Mouse (Mus musculus) liver, embryonic 11.5 days (tissue): ENCODE measurements around the gene Immp2l. TPM values are rescaled to one million over a fixed set of nuclear protein-coding genes. Genes with fewer than 3 reads are reported as not detected.

Source experiments
- ATAC-seq: fragments of 200-750 bp; cut with Nextera tagmentation; replicated peaks from 2 replicates; pipeline ENCODE4 v1.8.0; 2017; ENCODE audit warnings: moderate number of reproducible peaks, mild to moderate bottlenecking, moderate TSS enrichment, moderate library complexity; ENCODE audit not compliant: low FRiP score
- DNase-seq: peaks from one replicate; pipeline ENCODE4 v3.0.0-alpha.2; 2017; ENCODE audit warnings: low spot score
- H3K27ac ChIP-seq: fragments of 300-500 bp; sonication (generic); 2 replicates; pipeline ENCODE4 v1.5.1; 2014; ENCODE audit warnings: mild to moderate bottlenecking, low read depth, low read length, control low read depth
- H3K27me3 ChIP-seq: fragments of 300-500 bp; sonication (generic); replicated peaks from 2 replicates; pipeline ENCODE4 v1.6.1; 2014; ENCODE audit warnings: low read length, mixed read lengths; ENCODE audit not compliant: control insufficient read depth, insufficient read depth
- H3K36me3 ChIP-seq: fragments of 300-500 bp; sonication (generic); 2 replicates; pipeline ENCODE4 v1.6.1; 2014; ENCODE audit warnings: mild to moderate bottlenecking, low read length, moderate library complexity, mixed read lengths; ENCODE audit not compliant: control insufficient read depth, insufficient read depth
- H3K4me1 ChIP-seq: fragments of 300-500 bp; sonication (generic); replicated peaks from 2 replicates; pipeline ENCODE4 v1.6.1; 2014; ENCODE audit warnings: low read length, mixed read lengths; ENCODE audit not compliant: control insufficient read depth, insufficient read depth
- H3K4me2 ChIP-seq: fragments of 300-500 bp; sonication (generic); 2 replicates; pipeline ENCODE4 v1.6.1; 2014; ENCODE audit warnings: mild to moderate bottlenecking, control low read depth, moderate library complexity
- H3K4me3 ChIP-seq: fragments of 300-500 bp; sonication (generic); 2 replicates; pipeline ENCODE4 v1.5.1; 2014; ENCODE audit warnings: low read depth, low read length, control low read depth
- H3K9ac ChIP-seq: fragments of 300-500 bp; sonication (generic); 2 replicates; pipeline ENCODE4 v1.6.1; 2014; ENCODE audit warnings: low read depth, low read length, control low read depth
- H3K9me3 ChIP-seq: fragments of 300-500 bp; sonication (generic); 2 replicates; pipeline ENCODE4 v1.6.1; 2016; ENCODE audit warnings: low read length, inconsistent platforms, mixed read lengths; ENCODE audit not compliant: control insufficient read depth
- WGBS: fragments of 180-500 bp; shearing (Covaris S2); extraction: QIAGEN DNeasy Blood & Tissue Kit; methylation state at CpG from one replicate; pipeline ENCODE4 v1.1.7; 2014; 5-methylcytosine and 5-hydroxymethylcytosine counted together
- polyA plus RNA-seq: library from polyadenylated mRNA; unstranded; fragments of >200 nt; fragmentation: Nextera tagmentation; extraction: Ambion mirVana; gene quantifications from 2 replicates; pipeline ENCODE4 v1.2.1, GENCODE M21; 2014

Immp2l gene
- polyA plus RNA-seq, 1 experiment from 2014 or later, result 15.6 TPM

- Histone ChIP-seq H3K9ac (no peak overlapping the region), H3K4me2 (no peak overlapping the region), H3K4me1 (no peaks in the 10 kb centered on the region), H3K36me3 (no peaks in the 10 kb centered on the region), H3K27ac (no peak overlapping the region), H3K9me3 (no peaks in the 10 kb centered on the region), H3K27me3 (no peaks in the 10 kb centered on the region), H3K4me3 (no peak overlapping the region)
- WGBS, result 73% methylated on average over 2 of the region's 2 CpGs
- ATAC-seq, result no peak
- no peak for DNase-seq
These were observed 700.7 kb downstream of the Immp2l start for GRCm38 (mm10) chr12:41724585-41724984.

- H3K27me3 ChIP-seq, result no peaks in the 10 kb centered on the region
- no peaks in the 10 kb centered on the region for H3K9me3 ChIP-seq
- no peaks in the 10 kb centered on the region for H3K36me3 ChIP-seq
- H3K9ac ChIP-seq, result no peak overlapping the region
- H3K4me3 ChIP-seq, result no peak overlapping the region
- no peak overlapping the region for H3K4me2 ChIP-seq
- no peak overlapping the region for H3K27ac ChIP-seq
- ATAC-seq (no peak), DNase-seq (no peak)
- WGBS, result 73% methylated on average over 1 of the region's 1 CpGs
- no peaks in the 10 kb centered on the region for H3K4me1 ChIP-seq
These were observed 702.8 kb downstream of the Immp2l start for GRCm38 (mm10) chr12:41726720-41727119.

GRCm38 (mm10) chr12:41727221-41727620 lies 703.3 kb downstream of the Immp2l start:
- H3K9me3 ChIP-seq, result no peaks in the 10 kb centered on the region
- H3K27me3 ChIP-seq, result no peaks in the 10 kb centered on the region
- ATAC-seq (no peak), DNase-seq (no peak)
- H3K4me3 ChIP-seq, result no peak overlapping the region
- no peak overlapping the region for H3K4me2 ChIP-seq
- no peaks in the 10 kb centered on the region for H3K36me3 ChIP-seq
- 68% methylated on average over 3 of the region's 3 CpGs for WGBS
- H3K4me1 ChIP-seq, result no peaks in the 10 kb centered on the region
- H3K27ac ChIP-seq, result no peak overlapping the region
- H3K9ac ChIP-seq, result no peak overlapping the region

GRCm38 (mm10) chr12:41727764-41728338 lies 704.0 kb downstream of the Immp2l start:
- H3K4me3 ChIP-seq, result no peak overlapping the region
- no peaks in the 10 kb centered on the region for H3K4me1 ChIP-seq
- no peak overlapping the region for H3K27ac ChIP-seq
- ATAC-seq, result no peak
- H3K27me3 ChIP-seq, result no peaks in the 10 kb centered on the region
- 90% methylated on average over 1 of the region's 1 CpGs for WGBS
- no peak overlapping the region for H3K4me2 ChIP-seq
- H3K9ac ChIP-seq, result no peak overlapping the region
- no peak for DNase-seq
- H3K9me3 ChIP-seq, result no peaks in the 10 kb centered on the region
- H3K36me3 ChIP-seq, result no peaks in the 10 kb centered on the region

GRCm38 (mm10) chr12:41728467-41728866 lies 704.6 kb downstream of the Immp2l start:
- Histone ChIP-seq H3K9ac (no peak overlapping the region), H3K36me3 (no peaks in the 10 kb centered on the region), H3K4me2 (no peak overlapping the region), H3K4me3 (no peak overlapping the region), H3K4me1 (no peaks in the 10 kb centered on the region), H3K27ac (no peak overlapping the region), H3K27me3 (no peaks in the 10 kb centered on the region), H3K9me3 (no peaks in the 10 kb centered on the region)
- ATAC-seq (no peak), DNase-seq (no peak)
- WGBS, result 47% methylated on average over 1 of the region's 1 CpGs

GRCm38 (mm10) chr12:41729780-41730179 lies 705.9 kb downstream of the Immp2l start:
- Histone ChIP-seq H3K9ac (no peak overlapping the region), H3K4me1 (no peaks in the 10 kb centered on the region), H3K9me3 (no peaks in the 10 kb centered on the region), H3K27me3 (no peaks in the 10 kb centered on the region), H3K36me3 (no peaks in the 10 kb centered on the region), H3K4me2 (no peak overlapping the region), H3K27ac (no peak overlapping the region), H3K4me3 (no peak overlapping the region)
- DNase-seq, result no peak
- no peak for ATAC-seq
- 61% methylated on average over 1 of the region's 1 CpGs for WGBS

- no peaks in the 10 kb centered on the region for H3K27me3 ChIP-seq
- H3K36me3 ChIP-seq, result no peaks in the 10 kb centered on the region
- ATAC-seq (no peak), DNase-seq (no peak)
- H3K9me3 ChIP-seq, result no peaks in the 10 kb centered on the region
- H3K27ac ChIP-seq, result no peak overlapping the region
- H3K9ac ChIP-seq, result no peak overlapping the region
- H3K4me2 ChIP-seq, result no peak overlapping the region
- no peak overlapping the region for H3K4me3 ChIP-seq
- no peaks in the 10 kb centered on the region for H3K4me1 ChIP-seq
These were observed 709.3 kb downstream of the Immp2l start for GRCm38 (mm10) chr12:41733168-41733567.

- 63% methylated on average over 3 of the region's 3 CpGs for WGBS
- no peaks in the 10 kb centered on the region for H3K27me3 ChIP-seq
- no peak overlapping the region for H3K9ac ChIP-seq
- no peak overlapping the region for H3K27ac ChIP-seq
- DNase-seq, result no peak
- H3K4me3 ChIP-seq, result no peak overlapping the region
- no peak for ATAC-seq
- H3K36me3 ChIP-seq, result no peaks in the 10 kb centered on the region
- no peaks in the 10 kb centered on the region for H3K4me1 ChIP-seq
- no peaks in the 10 kb centered on the region for H3K9me3 ChIP-seq
- no peak overlapping the region for H3K4me2 ChIP-seq
These were observed 719.0 kb downstream of the Immp2l start for GRCm38 (mm10) chr12:41742887-41743286.

GRCm38 (mm10) chr12:41763396-41763795 lies 739.5 kb downstream of the Immp2l start:
- DNase-seq (no peak), ATAC-seq (no peak)
- Histone ChIP-seq H3K27ac (no peak overlapping the region), H3K27me3 (no peaks in the 10 kb centered on the region), H3K9me3 (no peaks in the 10 kb centered on the region), H3K9ac (no peak overlapping the region), H3K36me3 (no peaks in the 10 kb centered on the region), H3K4me3 (no peak overlapping the region), H3K4me2 (no peak overlapping the region), H3K4me1 (no peaks in the 10 kb centered on the region)
- 67% methylated on average over 3 of the region's 3 CpGs for WGBS
